Mouse (Mus musculus) liver, embryonic 15.5 days (tissue): ENCODE data around the gene Ptrh1. TPM values are rescaled to one million over a fixed set of nuclear protein-coding genes. Genes with fewer than 3 reads are reported as not detected.

Experiments used
- ATAC-seq: fragments of 200-750 bp; cut with Nextera tagmentation; 2 replicates; pipeline ENCODE4 v1.8.0; 2017; ENCODE audit warnings: moderate number of reproducible peaks, mild to moderate bottlenecking, moderate library complexity; ENCODE audit not compliant: insufficient read depth
- H3K27ac ChIP-seq: fragments of 300-500 bp; sonication (generic); replicated peaks from 2 replicates; pipeline ENCODE4 v1.5.1; 2015; ENCODE audit warnings: mild to moderate bottlenecking, inconsistent platforms
- H3K27me3 ChIP-seq: fragments of 300-500 bp; sonication (generic); 2 replicates; pipeline ENCODE4 v1.6.1; 2015; ENCODE audit warnings: mild to moderate bottlenecking, inconsistent platforms
- H3K36me3 ChIP-seq: fragments of 300-500 bp; sonication (generic); replicated peaks from 2 replicates; pipeline ENCODE4 v1.6.1; 2015; ENCODE audit warnings: moderate library complexity, mild to moderate bottlenecking, inconsistent platforms
- H3K4me1 ChIP-seq: fragments of 300-500 bp; sonication (generic); replicated peaks from 2 replicates; pipeline ENCODE4 v1.6.1; 2015; ENCODE audit warnings: inconsistent platforms
- H3K4me2 ChIP-seq: fragments of 300-500 bp; sonication (generic); 2 replicates; pipeline ENCODE4 v1.6.1; 2015; ENCODE audit warnings: moderate library complexity, mild to moderate bottlenecking, inconsistent platforms
- H3K4me3 ChIP-seq: fragments of 300-500 bp; sonication (generic); replicated peaks from 2 replicates; pipeline ENCODE4 v1.5.1; 2015; ENCODE audit warnings: mild to moderate bottlenecking, inconsistent platforms
- H3K9ac ChIP-seq: fragments of 300-500 bp; sonication (generic); 2 replicates; pipeline ENCODE4 v1.6.1; 2015; ENCODE audit warnings: moderate library complexity, mild to moderate bottlenecking, inconsistent platforms
- H3K9me3 ChIP-seq: fragments of 300-500 bp; sonication (generic); replicated peaks from 2 replicates; pipeline ENCODE4 v1.6.1; 2016; ENCODE audit warnings: inconsistent platforms
- WGBS: fragments of 180-500 bp; shearing (Covaris S2); methylation state at CpG from one replicate; pipeline ENCODE4 v1.1.7; 2015; ENCODE audit warnings: mixed read lengths; ENCODE audit not compliant: insufficient replicate concordance; 5-methylcytosine and 5-hydroxymethylcytosine counted together
- polyA plus RNA-seq: library from polyadenylated mRNA; unstranded; fragments of >200 nt; fragmentation: Nextera tagmentation; extraction: Ambion mirVana; gene quantifications from 2 replicates; pipeline ENCODE4 v1.2.1, GENCODE M21; 2015

Ptrh1 gene
- polyA plus RNA-seq, 1 experiment from 2014 or later = 1.5 TPM

DNA sequence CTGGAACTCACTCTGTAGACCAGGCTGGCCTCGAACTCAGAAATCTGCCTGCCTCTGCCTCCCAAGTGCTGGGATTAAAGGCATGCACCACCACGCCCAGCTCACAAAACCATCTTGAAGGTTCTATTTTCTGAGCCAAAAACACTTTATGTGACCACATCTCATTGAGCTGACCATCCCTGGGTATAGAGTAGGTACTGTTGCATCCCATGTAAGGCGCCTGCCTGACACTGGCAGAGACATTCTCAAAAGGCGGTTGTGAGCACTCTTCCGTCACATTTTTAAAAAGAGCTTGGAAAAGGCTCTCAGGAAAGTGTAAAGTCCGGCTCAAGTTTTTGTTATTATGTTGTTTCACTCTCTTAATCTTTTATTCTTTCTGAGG lies 18.9 kb upstream of the Ptrh1 start:
- Histone ChIP-seq H3K36me3 (peaks cover 20% of the 10 kb centered on the region), H3K27me3 (no peaks in the 10 kb centered on the region), H3K4me2 (peak overlapping the region; percentile 96), H3K9me3 (no peaks in the 10 kb centered on the region), H3K9ac (no peak overlapping the region), H3K27ac (no peak overlapping the region), H3K4me1 (peaks cover 18% of the 10 kb centered on the region), H3K4me3 (peak overlapping the region; percentile 71)
- ATAC-seq = no peak
- WGBS = 36% methylated on average over 6 of the region's 6 CpGs

DNA sequence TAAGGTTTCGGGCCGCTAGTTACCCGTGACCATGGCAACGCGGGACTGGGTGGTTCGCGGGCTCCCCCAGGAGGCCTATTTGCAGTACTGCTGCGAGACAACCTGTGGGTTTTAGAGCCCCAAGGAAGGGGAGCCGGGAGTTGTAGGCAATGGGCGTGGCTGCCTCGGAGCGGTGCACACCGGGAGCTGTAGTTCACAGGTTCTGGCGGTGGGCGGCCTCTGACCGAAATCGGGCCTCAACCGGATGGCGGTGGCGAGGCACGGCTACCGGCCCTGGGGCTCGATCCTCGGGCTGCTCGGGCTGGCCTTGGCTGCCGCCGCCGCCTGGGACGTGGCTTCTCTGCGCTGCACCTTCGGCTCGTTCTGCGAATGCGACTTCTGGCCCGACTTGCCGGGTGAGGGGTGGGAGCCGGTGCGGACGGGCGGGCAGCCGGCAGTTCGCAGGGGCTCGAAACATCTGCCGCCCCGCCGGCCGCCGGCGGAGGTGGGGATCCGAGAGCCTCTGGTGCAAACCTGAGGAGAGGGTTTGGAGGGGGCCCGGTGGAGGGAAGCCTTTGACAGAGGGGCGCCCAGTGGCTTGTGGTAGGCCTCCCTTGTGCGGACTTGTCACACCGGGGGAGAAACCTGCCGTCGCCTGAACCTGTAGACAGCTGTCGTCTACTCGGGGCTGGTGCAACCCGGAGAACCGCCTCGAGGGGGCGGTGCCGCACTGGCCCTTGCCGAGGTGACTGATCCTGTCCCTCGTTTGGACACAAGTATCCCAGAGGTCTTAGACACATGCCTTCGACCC lies 18.3 kb upstream of the Ptrh1 start, which contains the start of gene Tor2a:
Tor2a (plus strand) TSS at position 179 of the 790 bp plus-strand sequence.
- Histone ChIP-seq H3K36me3 (peaks cover 23% of the 10 kb centered on the region), H3K4me3 (peak within 1 kb of the TSS; percentile 71), H3K9ac (peak within 1 kb of the TSS; percentile 71), H3K27me3 (no peaks in the 10 kb centered on the region), H3K9me3 (no peaks in the 10 kb centered on the region), H3K4me2 (peak within 1 kb of the TSS; percentile 96), H3K27ac (peak within 1 kb of the TSS; percentile 79), H3K4me1 (peaks cover 18% of the 10 kb centered on the region)
- WGBS = under 1% methylated on average over 66 of the region's 66 CpGs
- ATAC-seq = peak; percentile 90

DNA sequence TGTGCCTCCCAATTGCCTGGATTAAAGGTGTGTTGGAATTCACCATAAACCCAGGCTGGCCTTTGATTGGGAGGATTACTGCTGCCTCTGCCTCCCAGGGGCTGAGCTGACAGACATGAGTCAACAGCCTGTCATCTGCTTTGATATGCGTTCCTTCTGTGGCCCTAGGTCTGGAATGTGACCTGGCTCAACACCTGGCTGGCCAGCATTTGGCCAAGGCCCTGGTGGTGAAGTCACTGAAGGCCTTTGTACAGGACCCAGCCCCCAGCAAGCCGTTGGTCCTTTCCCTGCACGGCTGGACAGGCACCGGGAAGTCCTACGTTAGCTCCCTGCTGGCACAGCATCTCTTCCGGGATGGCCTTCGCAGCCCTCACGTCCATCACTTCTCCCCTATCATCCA lies 17.1 kb upstream of the Ptrh1 start:
- Histone ChIP-seq H3K4me3 (no peak overlapping the region), H3K27ac (no peak overlapping the region), H3K4me1 (peaks cover 18% of the 10 kb centered on the region), H3K9ac (no peak overlapping the region), H3K27me3 (no peaks in the 10 kb centered on the region), H3K36me3 (peaks cover 23% of the 10 kb centered on the region), H3K9me3 (no peaks in the 10 kb centered on the region), H3K4me2 (no peak overlapping the region)
- no peak for ATAC-seq
- 75% methylated on average over 8 of the region's 8 CpGs for WGBS

DNA sequence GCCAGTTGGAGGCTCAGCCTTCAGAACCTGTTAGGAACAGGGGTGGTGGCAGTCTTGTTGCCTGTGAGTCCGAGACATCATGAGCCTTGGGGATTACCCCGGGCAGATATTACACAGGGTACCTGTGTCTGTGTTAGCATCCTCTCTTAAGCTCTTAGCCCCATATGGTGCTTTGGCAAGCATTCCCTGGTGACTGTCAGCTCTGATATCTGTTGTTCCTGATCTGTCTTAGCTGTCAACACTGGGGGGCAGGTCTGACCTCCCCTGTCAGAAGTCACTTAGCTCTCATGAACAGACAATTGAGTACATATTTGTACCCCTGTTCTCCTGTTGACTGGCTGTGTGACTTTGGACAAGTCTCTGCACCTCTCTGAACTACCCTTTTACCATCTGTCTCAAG lies 16.6 kb upstream of the Ptrh1 start:
- ATAC-seq = no peak
- Histone ChIP-seq H3K4me1 (peaks cover 18% of the 10 kb centered on the region), H3K9ac (no peak overlapping the region), H3K27ac (no peak overlapping the region), H3K4me3 (no peak overlapping the region), H3K9me3 (no peaks in the 10 kb centered on the region), H3K4me2 (no peak overlapping the region), H3K36me3 (peaks cover 23% of the 10 kb centered on the region), H3K27me3 (no peaks in the 10 kb centered on the region)
- 69% methylated on average over 2 of the region's 2 CpGs for WGBS

DNA sequence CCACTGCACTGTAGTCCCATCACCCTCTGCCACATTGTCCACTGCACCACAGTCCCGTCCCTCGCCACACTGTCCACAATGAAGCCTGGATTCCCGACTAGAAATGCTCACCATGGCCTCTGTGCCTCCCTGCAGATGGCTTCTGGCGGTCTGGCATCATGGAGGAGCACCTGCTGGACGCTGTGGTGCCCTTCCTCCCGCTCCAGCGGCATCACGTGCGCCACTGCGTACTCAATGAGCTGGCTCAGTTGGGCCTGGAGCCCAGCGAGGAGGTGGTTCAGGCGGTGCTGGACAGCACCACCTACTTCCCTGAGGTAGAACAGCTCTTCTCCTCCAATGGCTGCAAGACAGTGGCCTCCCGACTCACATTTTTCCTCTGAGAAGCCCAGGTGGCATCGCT lies 14.2 kb upstream of the Ptrh1 start:
- Histone ChIP-seq H3K4me3 (no peak overlapping the region), H3K4me2 (no peak overlapping the region), H3K9me3 (no peaks in the 10 kb centered on the region), H3K27ac (no peak overlapping the region), H3K36me3 (peaks cover 19% of the 10 kb centered on the region), H3K9ac (no peak overlapping the region), H3K4me1 (peaks cover 18% of the 10 kb centered on the region), H3K27me3 (no peaks in the 10 kb centered on the region)
- no peak for ATAC-seq
- WGBS = 80% methylated on average over 14 of the region's 14 CpGs

DNA sequence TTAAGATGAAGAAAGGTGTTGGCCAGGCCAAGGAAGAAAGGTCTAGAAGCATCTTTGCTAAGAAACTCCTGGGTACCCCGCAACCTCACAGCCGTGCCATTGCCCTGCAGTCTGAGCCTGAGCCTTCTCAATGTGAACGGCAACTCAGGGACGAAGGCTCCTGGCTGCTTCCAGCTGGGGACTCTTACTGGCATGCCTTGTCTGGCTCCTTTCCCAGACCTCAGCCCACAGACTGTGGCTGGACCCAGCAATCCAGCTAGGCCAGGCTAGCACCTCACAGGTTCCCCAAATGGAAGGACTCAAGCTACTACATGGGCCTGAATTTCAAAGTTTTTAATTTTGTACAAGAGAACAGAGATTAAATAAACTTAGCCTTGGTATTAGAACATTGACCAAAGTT lies 13.7 kb upstream of the Ptrh1 start:
- Histone ChIP-seq H3K4me2 (no peak overlapping the region), H3K9ac (no peak overlapping the region), H3K4me1 (peaks cover 19% of the 10 kb centered on the region), H3K9me3 (no peaks in the 10 kb centered on the region), H3K4me3 (no peak overlapping the region), H3K27me3 (no peaks in the 10 kb centered on the region), H3K27ac (no peak overlapping the region), H3K36me3 (peaks cover 19% of the 10 kb centered on the region)
- ATAC-seq = no peak
- 78% methylated on average over 4 of the region's 4 CpGs for WGBS

DNA sequence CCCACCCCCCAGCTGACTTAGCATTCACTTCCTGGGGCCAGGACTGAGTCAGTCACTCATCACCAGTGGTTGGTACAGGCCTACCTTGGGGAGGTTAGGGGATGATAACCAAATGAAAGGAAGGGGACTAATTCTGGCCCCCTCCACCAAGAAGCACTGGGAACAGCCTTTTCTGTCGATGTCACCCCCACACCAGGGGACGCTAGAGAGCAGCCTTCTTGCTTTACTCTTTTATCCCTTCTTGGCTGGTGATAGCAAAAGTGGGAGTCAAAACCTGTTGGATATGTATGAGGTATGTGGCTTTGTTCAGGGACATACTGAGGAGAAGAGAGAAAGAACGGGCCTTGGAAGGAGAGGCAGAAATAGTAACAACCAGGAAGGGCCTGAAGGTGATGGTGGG lies 12.2 kb upstream of the Ptrh1 start:
- Histone ChIP-seq H3K4me2 (no peak overlapping the region), H3K4me1 (peaks cover 16% of the 10 kb centered on the region; the same call in 1 of the 2 replicates), H3K9ac (no peak overlapping the region), H3K36me3 (peaks cover 19% of the 10 kb centered on the region), H3K27ac (no peak overlapping the region), H3K9me3 (no peaks in the 10 kb centered on the region), H3K27me3 (no peaks in the 10 kb centered on the region), H3K4me3 (no peak overlapping the region)
- 57% methylated on average over 3 of the region's 3 CpGs for WGBS
- no peak for ATAC-seq

DNA sequence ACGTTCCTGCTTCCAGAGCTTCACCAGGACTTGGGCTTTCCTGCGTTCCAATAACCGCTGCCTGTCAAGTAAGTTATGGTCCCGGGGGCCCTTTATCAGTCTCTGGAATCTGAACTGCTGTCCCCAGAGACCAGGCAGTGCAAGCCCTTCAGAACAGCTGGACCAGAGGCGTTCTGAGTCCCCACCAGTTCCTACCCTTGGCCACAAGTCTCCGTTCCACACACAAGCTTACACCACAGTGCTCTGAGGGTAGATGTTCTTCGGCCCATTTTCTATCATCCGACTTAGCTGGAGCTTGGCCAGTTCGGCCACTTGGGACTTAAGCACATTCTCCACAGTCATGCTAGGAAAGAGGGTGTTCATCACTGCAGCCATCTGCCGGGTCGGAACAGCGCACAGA lies 8.3 kb upstream of the Ptrh1 start:
- WGBS = 63% methylated on average over 12 of the region's 12 CpGs
- H3K4me2 ChIP-seq = no peak overlapping the region
- no peak for ATAC-seq
- H3K27ac ChIP-seq = no peak overlapping the region
- peaks cover 28% of the 10 kb centered on the region for H3K4me1 ChIP-seq
- H3K9me3 ChIP-seq = no peaks in the 10 kb centered on the region
- H3K36me3 ChIP-seq = no peaks in the 10 kb centered on the region
- H3K27me3 ChIP-seq = no peaks in the 10 kb centered on the region
- H3K4me3 ChIP-seq = no peak overlapping the region
- H3K9ac ChIP-seq = no peak overlapping the region

DNA sequence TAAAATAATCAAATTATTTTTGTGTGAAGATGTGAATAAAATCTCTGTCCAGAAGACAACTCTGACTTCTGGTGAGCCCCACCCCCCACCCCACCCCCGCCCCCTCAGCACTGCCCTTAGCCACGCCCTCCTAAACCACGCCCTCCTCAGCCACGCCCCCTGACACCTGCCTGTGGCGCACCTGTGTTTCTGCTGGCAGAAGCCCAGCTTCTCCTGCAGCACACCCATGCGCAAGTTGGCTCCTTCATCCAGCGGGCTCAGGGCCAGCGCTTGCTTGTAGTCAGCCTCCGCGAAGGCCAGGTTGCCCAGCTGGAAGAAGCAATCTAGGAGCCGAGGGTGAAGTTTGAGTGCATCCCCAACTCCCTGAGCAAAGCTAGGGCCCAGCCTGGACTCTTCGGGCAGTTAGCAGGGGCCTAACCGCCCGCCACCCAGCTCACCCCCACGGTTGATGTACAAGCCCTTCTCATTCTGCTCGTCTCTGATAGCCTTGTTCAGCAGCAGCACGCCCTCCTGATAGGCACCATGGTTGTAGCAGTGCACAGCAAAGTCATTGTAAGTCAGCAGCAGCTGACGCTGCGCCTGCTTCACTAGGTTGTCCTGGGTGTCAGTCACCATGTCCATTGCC lies 6.8 kb upstream of the Ptrh1 start:
- H3K9me3 ChIP-seq = no peaks in the 10 kb centered on the region
- H3K4me2 ChIP-seq = peak overlapping the region; percentile 30
- no peaks in the 10 kb centered on the region for H3K27me3 ChIP-seq
- H3K27ac ChIP-seq = no peak overlapping the region; the same call in 1 of the 2 replicates
- no peak overlapping the region for H3K4me3 ChIP-seq
- peak; percentile 65 for ATAC-seq
- 36% methylated on average over 19 of the region's 19 CpGs for WGBS
- peaks cover 28% of the 10 kb centered on the region for H3K4me1 ChIP-seq
- no peak overlapping the region for H3K9ac ChIP-seq
- no peaks in the 10 kb centered on the region for H3K36me3 ChIP-seq

DNA sequence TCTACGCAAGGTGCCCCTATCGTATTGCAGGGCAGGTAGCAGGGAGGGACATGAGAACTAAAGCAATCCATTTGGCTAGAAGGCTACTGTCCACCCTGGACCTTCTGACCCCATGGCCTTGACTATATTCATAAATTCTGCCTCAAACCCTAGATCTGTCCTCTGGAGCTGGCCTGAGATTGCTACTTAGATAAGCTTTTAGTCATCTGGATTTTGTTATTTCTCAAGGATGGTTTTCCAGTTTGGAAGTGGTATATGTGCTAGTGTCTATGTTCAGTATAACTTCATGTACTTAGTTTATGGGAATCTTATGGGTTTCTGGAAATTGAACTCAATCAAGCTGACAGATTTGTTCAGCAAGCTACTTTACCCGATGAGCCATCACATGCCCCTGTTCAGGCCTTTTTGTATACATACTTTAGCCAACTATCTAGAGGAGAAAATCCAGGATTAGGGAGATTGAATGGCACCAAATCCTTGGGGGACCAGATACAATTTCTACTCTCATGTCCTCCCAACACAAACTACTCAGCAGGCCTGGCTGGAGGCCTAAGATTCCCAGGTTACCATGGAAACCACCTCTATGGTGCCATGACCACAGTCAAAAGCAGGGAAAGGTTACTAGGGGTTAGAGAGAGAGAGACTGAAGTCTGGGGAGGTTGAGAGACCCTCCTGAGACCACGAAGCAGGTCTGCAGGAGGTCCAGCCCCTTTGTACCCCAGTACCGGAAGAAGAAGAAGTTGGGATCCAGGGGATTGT lies 6.1 kb upstream of the Ptrh1 start:
- H3K27me3 ChIP-seq = peaks cover 1% of the 10 kb centered on the region; the same call in 1 of the 2 replicates
- H3K4me1 ChIP-seq = peaks cover 28% of the 10 kb centered on the region
- no peak overlapping the region for H3K27ac ChIP-seq
- H3K4me3 ChIP-seq = no peak overlapping the region
- no peak for ATAC-seq
- H3K9me3 ChIP-seq = no peaks in the 10 kb centered on the region
- H3K4me2 ChIP-seq = no peak overlapping the region
- no peak overlapping the region for H3K9ac ChIP-seq
- no peaks in the 10 kb centered on the region for H3K36me3 ChIP-seq
- WGBS = 73% methylated on average over 5 of the region's 5 CpGs

DNA sequence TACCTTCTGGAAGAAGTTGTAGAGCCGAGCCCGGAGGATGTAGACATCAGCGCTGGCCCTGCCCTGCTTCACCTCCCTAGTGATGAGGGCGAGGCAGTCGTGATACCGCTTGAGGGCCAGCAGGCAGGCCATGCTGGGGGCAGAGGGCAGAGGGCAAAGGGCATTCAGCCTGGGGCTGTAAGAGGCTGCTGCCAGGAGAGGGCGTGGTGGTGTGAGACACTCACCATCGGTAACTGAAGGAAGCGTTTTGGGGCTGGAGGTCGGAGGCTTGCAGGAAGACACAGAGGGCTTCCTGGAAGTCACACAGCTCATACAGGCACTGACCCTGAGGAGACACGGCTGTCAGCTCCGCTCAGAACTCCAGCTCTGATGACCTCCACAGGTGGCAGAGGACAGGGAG lies 3.7 kb upstream of the Ptrh1 start:
- Histone ChIP-seq H3K27ac (no peak overlapping the region), H3K36me3 (no peaks in the 10 kb centered on the region), H3K4me1 (peaks cover 42% of the 10 kb centered on the region), H3K4me2 (no peak overlapping the region), H3K9ac (no peak overlapping the region), H3K4me3 (no peak overlapping the region), H3K27me3 (peaks cover 4% of the 10 kb centered on the region; the same call in 1 of the 2 replicates), H3K9me3 (no peaks in the 10 kb centered on the region)
- WGBS = 25% methylated on average over 12 of the region's 12 CpGs
- ATAC-seq = no peak
